Mouse (Mus musculus): Measurements from ENCODE around the gene Tmem81. TPM values are rescaled to one million over a fixed set of nuclear protein-coding genes. Genes with fewer than 3 reads are reported as not detected.

The Tmem81 gene
- total RNA-seq, 2 experiments from 2014 or later = 1.4 to 1.5 TPM

DNA sequence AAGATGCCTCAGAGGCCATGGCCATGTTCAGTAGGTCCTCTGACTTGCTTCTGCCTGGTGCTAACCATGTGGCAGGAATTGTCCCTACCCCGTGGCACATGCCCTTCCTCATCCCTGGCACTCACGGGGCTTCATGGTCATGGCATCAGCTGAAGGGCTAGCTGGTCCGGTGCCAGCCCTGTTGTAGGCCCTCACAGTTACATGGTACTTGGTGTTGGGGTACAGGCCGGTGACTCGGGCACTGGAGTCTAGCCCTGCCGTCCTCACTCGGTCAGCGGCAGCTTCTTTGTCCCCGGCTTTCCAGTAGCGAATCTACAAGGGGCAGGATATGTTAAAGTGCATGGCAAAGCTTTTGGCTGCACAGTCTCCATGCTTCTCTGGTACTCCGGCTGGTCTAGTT lies 10.7 kb downstream of the Tmem81 start:
- intact Hi-C loops (cut with DNase I) = no loop called here

DNA sequence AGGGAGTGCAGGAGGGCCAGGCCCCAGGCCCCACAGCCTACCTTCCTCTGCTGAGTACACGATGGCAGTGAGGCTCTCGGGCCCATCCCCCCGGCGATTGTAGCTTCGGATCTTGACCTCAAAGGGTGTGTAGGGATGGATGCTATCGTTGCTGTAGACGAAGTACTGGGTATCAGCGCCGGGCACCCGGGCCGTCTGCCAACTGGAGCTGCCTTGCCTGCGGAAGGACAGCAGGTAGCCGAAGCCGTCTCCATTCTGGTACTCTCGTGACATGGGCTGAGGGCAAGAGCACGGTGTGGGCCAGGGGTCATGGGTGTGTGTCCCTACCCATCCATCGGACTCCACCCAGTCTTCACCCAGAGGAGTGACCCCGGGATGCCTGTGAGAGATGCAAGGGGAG lies 12.6 kb downstream of the Tmem81 start:
- no peak for DNase-seq
- intact Hi-C loops (cut with DNase I) = loop anchor here (2.0 kb wide), 1 partner anchor 152 kb away; no protein-coding TSS in a partner anchor

More for the DNA sequence above, 10.7 kb downstream of the Tmem81 start:
- DNase-seq = no peak

DNA sequence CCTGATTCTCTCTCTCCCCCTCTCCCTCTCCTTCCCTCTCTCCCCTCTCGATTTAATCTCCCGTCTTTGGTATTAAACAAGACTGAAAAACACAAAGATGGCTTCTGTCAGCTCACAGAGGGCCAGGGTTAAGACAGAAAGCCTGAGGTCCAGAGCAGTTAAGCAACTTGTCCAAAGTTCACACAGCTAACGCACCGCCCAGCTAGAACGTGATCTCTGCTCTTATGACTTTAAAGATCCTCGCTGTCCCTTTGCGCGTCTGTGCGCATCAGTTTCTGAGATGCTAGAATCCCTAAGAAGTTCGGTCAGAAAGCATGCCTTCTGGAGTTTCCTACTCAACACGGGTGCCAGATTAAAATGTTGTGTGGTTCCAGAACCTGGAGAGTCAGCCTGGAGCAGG lies 13.7 kb downstream of the Tmem81 start:
- DNase-seq = no peak
- intact Hi-C loops (cut with DNase I) = loop anchor here (2.0 to 10.0 kb wide), 2 partner anchors 153 to 225 kb away; partner anchors contain the start of gene Nfasc

DNA sequence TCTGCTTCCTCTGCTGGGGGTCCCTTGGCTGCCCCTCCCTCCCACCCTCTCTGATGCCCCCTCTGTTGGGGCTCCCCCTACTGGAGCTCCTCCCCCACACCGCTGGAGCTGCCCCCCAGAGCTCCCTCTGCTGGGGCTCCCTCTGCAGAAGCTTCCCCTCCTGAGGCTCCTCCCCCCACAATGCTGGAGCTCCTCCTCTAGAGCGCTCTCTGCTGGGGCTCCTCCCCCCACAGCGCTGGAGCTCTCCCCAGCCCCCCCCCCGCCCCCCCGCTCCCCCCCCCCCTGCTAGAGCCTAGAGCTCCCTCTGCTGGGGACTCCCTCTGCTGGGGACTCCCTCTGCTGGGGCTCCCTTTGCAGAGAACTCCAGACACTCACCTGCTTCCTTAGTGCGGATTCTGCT lies 14.7 kb downstream of the Tmem81 start:
- intact Hi-C loops (cut with DNase I) = loop anchor here (10.0 kb wide), 1 partner anchor 224 kb away; the partner anchor contains the start of gene Nfasc
- peak; percentile 19 to 42 for DNase-seq

DNA sequence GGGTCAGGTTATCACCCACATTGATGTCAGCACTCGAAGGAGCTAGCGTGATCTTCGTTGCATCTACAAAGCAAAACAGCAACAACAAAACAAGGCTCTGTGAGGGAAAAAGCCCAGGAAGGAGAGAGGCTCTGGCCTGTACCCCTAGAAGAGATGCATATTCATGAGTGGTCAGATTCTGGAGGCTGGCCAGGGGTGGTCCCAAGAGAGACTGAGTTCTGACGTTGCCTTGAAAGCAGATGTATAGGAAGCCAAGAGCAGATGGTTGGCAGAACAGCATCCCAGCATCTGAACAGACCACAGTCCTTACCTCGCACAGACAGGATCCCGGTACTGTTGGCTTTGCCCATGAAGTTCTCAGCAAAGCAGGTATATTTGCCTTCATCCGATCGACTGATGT lies 17.0 kb downstream of the Tmem81 start:
- intact Hi-C loops (cut with DNase I) = loop anchor here (10.0 kb wide), 1 partner anchor 222 kb away; the partner anchor contains the start of gene Nfasc
- no peak for DNase-seq

DNA sequence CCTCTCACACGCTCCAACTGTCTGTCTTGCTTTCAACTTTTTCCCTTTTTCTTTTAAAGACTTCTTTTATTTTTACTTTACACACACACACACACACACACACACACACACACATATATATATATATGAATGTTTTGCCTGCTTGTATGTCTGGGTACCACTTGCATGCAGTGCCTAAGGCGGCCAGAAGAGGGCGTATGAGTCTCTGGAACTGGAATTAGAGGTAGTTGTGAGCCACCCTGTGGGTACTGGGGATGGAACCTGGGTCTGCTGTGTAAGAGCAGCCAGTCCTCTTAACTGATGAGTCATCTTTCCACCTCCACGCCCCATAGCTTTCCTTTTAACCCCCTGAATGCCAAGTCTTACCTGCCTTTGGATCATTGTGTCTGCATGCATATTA lies 17.9 kb downstream of the Tmem81 start:
- peak in 1 of 2 experiments; percentile 39 for DNase-seq
- intact Hi-C loops (cut with DNase I) = loop anchor here (10.0 kb wide), 1 partner anchor 221 kb away; the partner anchor contains the start of gene Nfasc

DNA sequence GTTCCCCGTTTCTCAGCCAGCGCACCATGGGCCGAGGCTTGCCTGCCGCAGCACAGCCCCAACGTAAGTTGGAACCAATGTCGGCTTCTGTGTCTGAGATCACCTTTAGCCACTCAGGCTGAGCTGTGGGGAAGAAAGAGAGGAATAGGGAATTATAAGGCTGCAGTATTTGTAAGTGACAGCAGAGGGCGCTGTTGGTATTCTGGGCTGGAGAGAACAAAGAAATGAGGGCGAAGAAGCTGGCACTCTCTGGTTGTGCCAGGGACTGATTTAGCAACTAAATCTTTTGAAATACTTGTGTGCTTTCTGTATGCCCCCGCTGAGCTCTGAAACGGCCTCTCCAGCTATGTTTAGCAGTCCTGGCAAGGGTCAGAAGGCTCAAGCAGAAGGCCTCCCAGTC lies 19.8 kb downstream of the Tmem81 start:
- intact Hi-C loops (cut with DNase I) = loop anchor here (1.0 to 10.0 kb wide), 3 partner anchors 68 to 441 kb away; partner anchors contain the start of gene Nfasc

DNA sequence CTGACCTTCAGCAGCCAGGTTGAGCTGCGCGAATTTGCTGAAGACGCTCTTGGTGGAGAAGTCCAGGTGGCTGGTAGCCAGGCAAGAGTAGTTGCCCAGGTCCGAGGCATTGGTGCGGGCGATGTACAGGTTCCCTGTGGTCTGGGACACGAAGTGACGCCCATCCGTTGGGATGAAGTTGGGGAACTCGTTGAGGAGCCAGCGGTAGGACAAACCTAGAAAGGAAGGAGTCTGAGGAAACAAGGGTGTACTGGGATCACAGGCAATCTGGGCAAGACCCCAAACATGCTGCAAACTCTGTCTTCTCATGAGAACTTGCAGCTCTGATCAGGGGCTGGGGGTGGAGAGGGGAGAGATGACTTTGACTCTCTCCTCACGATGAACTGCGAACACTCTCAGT lies 22.0 kb downstream of the Tmem81 start:
- DNase-seq = no peak
- intact Hi-C loops (cut with DNase I) = loop anchor here (5.0 to 10.0 kb wide), 2 partner anchors 217 to 439 kb away; partner anchors contain the start of gene Nfasc

More for the DNA sequence above, 19.8 kb downstream of the Tmem81 start:
- DNase-seq = peak; percentile 57 to 60

DNA sequence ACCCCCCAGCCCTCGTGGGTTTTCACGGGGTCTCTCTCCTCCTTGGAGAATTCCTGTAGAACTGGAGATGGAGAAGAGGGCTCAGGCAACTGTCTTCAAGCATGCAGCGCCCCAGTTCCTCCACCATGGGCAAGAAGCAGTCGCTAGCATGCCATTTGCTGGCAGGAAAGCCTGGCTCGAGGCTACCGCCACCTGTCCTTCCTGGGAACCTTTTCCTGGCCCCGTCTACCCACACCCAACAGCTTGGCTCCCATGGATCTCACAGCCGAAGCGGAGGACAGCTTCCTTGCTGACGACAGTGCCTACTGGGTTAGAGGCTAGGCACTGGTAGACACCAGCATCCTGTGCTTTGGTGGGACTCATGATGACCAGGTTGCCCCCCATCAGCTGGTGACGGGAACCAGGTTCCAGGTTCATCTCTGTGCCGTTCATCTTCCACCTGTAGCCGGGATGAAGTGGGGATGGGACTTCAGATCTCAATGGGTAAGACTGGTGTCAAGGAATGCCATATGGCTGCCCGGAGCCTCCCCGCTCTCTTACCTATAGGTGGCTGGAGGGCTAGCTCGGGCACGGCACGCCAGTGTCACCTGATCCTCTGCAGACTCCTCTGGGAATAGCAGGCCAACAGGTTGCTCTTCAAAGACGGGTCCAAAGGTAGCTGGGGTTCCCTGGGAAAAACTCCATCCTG lies 22.8 kb downstream of the Tmem81 start:
- intact Hi-C loops (cut with DNase I) = loop anchor here (5.0 to 10.0 kb wide), 2 partner anchors 216 to 439 kb away; partner anchors contain the start of gene Nfasc
- DNase-seq = no peak

DNA sequence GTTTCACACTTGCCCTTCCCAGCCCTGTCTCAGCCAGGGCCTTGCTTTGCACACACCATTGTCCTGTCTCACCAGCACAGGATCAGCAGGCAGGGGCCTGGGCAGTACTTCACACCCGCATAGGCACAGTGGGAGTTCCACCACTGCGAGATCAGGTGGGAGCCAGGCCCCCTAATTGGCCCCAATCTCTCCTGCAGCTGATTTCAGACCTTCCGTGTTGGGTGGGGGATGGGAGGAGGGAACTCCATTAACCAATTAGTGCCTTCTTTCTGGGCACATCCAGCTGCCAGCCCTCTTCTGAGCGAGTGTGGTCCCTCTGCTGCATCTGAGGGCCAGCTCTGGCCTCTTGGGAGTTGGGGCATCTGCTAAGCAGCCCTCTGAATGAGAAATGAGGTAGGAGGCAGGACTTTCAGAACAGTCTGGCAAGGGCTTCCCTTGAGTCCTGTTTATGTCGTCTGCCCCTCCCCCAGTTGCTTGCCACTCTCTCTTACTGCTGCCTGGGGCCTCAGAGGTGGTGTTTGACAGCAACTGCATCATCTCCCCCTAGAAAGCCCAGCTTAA lies 24.7 kb downstream of the Tmem81 start:
- intact Hi-C loops (cut with DNase I) = no loop called here
- DNase-seq = no peak

DNA sequence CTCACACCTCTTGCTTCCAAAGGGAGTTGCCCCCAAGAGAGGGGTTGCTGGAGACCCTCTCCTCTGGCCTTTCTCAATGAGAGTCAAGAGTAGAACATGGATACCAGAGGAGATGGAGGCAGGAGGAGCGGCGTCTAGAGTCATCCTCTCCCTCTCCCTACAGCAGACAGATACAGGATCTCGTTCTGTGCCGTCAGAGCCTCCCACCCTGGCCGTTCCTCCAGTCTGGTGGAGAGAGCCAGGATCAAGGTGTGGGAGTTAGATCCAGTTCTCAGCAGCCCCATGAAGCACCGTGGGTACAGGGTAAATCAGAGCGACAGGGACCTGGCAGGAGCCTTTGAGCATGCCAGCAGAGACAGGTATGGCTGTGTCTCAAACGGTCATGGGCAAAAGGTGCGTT lies 26.5 kb downstream of the Tmem81 start:
- no peak for DNase-seq
- intact Hi-C loops (cut with DNase I) = no loop called here

DNA sequence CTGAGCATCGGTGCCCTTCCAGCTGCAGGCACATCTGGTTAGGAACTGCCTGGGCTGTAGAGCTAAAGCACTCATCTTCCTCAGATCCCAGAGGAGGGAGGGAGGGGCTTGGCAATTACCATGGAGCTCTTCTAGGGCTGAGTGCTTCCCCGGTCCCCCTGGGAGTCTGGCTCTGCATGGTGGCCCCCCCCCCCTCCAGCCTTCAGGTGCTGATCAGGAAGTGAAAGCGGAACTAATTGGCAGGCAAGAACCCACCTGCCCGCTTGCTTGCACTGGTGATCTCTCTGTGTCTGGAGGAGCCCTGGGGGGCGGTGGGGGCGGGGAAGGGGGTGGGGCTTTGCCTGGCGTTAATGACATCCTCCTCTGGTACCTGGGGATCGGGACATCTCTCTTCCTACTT lies 27.8 kb downstream of the Tmem81 start:
- intact Hi-C loops (cut with DNase I) = no loop called here

DNA sequence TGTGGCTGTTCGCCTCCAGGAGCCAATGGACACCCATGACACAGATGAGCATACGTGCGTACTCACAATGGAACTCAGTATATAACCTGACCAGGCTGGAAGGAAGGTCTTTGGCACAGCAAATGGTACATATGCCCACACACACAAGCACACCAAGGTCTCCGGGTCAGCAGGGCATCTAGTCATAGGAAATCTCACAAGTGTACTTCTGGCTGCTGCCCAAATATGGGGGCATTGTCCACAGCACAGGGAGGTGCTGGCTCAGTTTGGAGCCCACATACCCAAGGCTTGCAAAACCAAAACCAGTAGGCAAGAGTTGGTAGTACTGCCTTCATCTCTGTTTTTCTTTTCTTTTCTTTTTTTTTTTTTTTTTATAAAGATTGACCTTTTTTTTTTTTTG lies 29.5 kb downstream of the Tmem81 start:
- intact Hi-C loops (cut with DNase I) = no loop called here
- no peak for DNase-seq

More for the DNA sequence above, 27.8 kb downstream of the Tmem81 start:
- no peak for DNase-seq

DNA sequence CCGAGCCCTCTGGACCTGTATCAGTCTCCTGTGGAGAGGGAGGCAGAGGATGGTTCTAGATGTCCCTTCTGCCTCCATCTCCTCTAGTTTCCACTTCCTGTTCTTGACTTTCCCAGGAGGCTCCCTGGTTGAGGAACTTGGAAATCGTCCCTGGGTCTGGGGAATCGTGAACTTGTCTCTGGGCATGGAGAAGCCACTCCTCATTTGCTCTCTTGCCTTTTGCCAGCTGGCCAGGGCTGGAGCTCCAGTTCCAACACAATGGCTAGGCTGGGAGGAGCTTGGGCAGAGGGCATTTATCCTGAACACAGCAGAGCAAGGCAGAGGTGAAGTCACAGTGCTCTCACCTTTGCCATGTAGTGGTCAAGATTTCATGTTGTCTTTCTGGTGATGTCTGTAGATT lies 30.4 kb downstream of the Tmem81 start:
- DNase-seq = no peak
- intact Hi-C loops (cut with DNase I) = no loop called here

DNA sequence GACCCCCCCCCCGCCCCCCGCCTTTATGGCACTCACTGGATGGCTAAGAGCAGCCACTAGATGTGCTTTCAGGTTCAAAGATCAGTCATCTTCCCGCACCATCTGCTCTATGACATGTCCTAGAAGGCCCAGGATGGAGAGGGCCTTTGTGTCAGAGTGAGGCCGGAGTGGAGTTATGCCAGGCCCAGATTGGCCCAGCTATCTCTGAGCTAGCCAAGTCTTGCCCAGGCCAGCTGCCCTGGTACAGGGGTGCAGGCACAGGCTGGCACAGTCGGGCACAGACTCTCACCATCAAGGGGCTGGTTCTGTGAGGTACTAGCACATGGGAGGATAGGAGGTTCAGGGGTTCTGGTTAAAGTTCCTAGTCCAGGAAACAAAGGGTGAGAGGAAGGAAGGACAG lies 31.7 kb downstream of the Tmem81 start:
- intact Hi-C loops (cut with DNase I) = no loop called here
- DNase-seq = no peak

DNA sequence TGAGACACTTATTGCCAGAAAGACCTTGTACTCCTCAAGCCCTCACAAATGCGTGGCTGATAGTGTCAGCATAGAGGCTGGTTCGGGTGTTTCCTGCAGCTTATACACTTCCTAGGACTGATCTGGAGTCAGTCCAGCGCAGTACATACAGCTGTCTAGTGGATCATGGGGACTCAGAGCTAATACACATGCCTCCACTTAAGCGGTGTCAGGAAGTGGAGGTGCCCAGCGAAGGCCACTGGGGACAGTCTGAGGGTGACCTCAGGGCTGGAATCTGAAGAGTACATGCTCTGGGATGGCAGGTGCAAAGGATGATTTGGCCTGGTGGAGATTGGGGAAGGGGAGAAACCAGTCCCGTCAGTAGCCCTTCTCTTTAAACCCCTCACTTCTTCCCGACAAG lies 34.7 kb downstream of the Tmem81 start:
- intact Hi-C loops (cut with DNase I) = no loop called here
- DNase-seq = no peak

DNA sequence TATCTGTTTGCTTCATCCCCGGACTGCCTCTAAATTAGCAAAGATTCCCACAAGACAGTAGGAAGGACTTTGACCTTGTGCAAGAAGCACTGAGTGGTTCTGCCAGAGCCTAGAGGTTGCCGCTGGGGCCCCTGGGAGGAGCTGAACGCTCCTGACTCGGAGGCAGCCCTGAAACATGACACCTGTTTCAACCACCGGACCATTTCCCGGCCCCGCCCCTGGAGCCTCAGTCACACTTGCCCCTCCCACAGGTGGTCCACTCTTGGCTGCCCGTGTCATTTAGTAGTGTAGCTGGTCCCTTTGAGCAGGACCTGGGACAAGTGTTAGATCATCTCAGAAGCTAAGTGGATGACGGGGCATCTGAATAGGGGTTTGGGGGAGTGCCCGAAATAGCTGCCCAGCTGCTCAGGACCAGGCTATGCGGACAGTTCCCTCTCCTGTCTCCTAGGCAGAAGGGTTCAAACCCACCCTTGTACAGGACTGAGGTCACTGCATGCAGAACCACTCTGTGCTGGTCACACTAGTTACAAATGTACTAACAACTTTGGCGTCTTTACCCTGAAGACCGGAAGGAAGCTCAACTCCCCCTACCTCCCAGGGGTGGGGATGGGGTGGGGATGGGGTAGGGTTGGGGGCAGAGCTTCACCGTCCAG lies 35.3 kb downstream of the Tmem81 start:
- intact Hi-C loops (cut with DNase I) = no loop called here
- DNase-seq = no peak

DNA sequence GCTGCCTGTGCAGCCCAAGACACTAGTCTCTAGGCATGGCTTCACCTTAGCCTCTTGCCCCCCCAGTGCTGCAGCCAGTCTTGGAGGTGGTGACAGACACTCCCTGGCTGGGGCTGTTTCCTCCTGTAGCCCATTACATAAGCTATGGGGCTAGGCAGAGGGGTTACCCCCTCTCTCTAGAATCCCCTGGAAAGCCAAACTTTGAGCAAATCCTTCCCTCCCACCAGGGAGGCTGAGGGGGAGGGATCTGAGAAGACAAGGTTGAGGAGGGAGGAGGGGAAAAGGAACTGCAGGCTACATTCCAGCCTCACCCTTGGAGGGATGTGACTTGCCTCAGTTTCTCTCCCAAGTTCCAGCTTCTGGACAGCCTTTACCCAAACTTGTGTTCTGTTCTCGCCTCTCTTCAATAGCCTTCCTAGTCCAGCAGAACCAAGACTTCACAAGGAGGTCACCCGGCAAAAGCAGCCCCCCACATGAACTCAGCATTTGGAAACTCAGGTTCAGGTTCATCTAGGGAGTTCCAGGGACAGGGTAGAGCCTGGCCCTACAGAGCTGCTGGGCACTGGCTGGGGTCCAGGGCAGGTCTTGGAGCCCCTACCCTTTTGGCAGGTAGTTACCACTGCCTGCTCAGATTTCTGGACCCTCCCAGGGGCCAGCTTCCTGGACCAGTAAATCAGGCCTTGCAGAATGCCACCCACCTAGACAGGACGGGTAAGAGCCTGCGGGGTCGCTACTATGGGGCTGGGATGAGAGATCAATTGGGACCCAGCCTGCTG lies 36.0 kb downstream of the Tmem81 start:
- no peak for DNase-seq
- intact Hi-C loops (cut with DNase I) = no loop called here

DNA sequence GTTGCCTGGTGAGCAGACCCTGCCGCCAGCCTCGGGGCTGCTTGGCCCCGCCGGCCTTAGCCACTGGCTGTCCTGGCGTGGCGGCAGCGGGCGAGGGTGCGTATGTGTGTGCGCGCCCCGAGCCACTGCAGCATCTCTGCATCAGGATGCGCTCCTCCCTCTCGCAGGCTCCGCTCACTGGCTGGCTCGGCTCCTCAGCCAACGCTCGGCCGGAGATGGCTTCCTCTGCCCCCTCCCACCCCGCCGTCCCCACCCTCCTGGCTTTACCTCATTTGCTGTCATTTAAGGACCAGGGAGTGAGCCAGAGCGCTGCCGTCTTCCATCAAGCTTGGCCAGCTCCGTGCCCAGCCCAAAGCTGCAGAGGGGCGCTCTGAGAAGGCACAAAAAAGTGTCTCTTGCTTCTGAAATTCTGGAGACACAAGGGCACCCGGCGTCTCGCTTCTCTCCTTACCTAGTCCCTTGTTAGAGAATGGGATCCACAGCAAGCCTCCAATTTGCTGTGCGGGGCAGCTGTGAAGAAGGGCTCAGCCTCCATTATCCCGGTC lies 36.8 kb downstream of the Tmem81 start, which contains the start of gene Cntn2:
TSS of gene Cntn2 (minus strand) at position 495 of the 545 bp plus-strand sequence.
- intact Hi-C loops (cut with DNase I) = no loop called here
- no peak for DNase-seq

DNA sequence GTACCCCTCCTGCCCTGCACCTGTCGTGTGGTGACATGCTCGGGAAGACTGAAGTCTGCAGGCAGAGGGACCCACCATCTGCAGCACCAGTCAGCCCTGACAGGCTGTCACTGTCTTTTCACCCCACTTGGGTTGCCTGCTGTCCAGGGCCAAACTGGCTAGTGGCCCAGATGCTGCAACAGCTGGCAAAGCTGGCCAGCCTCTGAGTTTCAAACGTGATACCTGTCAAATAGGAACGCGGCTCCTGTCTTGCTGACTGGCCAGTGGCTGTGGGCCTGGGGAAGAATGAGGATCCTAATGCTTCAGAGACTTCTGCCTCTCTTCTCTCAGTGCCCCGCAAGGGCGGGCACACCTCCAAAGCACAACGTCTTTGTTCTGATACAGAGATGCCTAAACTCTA lies 37.8 kb downstream of the Tmem81 start:
- intact Hi-C loops (cut with DNase I) = no loop called here
- DNase-seq = peak; percentile 15 to 32

Data from heart, postnatal 36 days (tissue).